Mouse (Mus musculus): ENCODE results near the gene Olfr820. TPM values are rescaled to one million over a fixed set of nuclear protein-coding genes. Genes with fewer than 3 reads are reported as not detected.
"Not testable (repeated sequence)": the region's sequence is repeated elsewhere in the genome, so short reads cannot be mapped to it uniquely, and the experiment has no call there.

The Olfr820 gene
- polyA plus RNA-seq (2012; rRNA removed) = not detected in 2 replicates

DNA sequence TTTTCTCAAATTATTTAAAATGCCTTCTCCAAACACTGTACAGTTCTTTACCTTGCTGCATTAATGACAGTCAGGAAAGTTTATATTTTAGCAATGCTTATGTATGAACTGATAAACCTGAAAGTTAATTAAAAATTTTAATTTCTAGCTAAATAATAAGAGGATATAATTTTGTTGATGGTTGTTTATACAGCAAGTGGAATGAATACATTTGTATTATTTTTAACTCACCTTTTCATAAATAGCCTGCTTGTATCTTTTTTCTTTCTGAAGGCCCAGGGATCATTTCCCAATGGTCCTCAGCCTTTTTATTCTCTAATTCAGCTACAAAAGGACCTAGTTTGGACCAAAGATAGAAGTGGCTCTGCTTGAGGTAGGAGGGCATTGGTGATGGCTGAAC is at the start of gene Olfr820:
Olfr820 (plus strand) TSS at position 301 of the 400 bp plus-strand sequence.
- DNase-seq (ENCODE audit: low read depth in 1 of 2, low spot score in 2 of 2) = no peak
- no peaks in the 10 kb centered on the region for H3K4me1 ChIP-seq (ENCODE audit: control insufficient read depth, insufficient read depth, insufficient read length)
- no peak within 1 kb of the TSS for H3K4me3 ChIP-seq (ENCODE audit: extremely low read depth, insufficient read depth, insufficient read length)

DNA sequence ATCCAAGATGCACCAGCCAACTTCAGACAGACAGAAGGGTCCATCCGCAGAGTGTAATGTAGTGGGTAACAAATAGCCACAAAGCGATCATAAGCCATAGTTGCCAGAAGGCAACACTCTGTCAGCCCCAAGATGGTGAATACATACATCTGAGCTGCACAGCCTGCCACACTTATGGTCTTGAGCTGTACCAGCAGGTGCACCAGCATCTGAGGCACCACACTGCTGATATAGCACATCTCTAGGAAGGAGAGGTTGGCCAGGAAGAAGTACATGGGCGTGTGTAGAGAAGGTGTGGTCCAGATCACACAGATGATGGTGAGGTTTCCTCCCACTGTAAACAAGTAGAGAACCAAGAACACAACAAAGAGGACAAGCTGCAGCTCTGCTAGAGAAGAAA is 46.2 kb upstream of the Olfr820 start:
- not testable (repeated sequence) for H3K27ac ChIP-seq (ENCODE audit: insufficient read depth, low read length); H3K4me1 ChIP-seq (ENCODE audit: control insufficient read depth, insufficient read depth, insufficient read length); H3K36me3 ChIP-seq (ENCODE audit: control insufficient read depth, insufficient read depth, low read length); H3K27me3 ChIP-seq (ENCODE audit: control insufficient read depth, insufficient read depth, low read length); H3K4me3 ChIP-seq (ENCODE audit: extremely low read depth, insufficient read depth, insufficient read length); DNase-seq (ENCODE audit: low read depth in 1 of 2, low spot score in 2 of 2)
- WGBS = 78% methylated on average over 2 of the region's 3 CpGs

More for the DNA sequence above, at the start of gene Olfr820:
- Histone ChIP-seq H3K36me3 (ENCODE audit: control insufficient read depth, insufficient read depth, low read length) (no peaks in the 10 kb centered on the region), H3K27me3 (ENCODE audit: control insufficient read depth, insufficient read depth, low read length) (no peaks in the 10 kb centered on the region), H3K27ac (ENCODE audit: insufficient read depth, low read length) (no peak within 1 kb of the TSS)
- no peak for TF ChIP-seq POLR2A (IDR thresholded peaks at IDR 0.05; ENCODE audit: low read depth, low read length)
- no peak for TF ChIP-seq CTCF (IDR thresholded peaks at IDR 0.05; ENCODE audit: extremely low read depth, insufficient read depth, insufficient read length, insufficient replicate concordance)

DNA sequence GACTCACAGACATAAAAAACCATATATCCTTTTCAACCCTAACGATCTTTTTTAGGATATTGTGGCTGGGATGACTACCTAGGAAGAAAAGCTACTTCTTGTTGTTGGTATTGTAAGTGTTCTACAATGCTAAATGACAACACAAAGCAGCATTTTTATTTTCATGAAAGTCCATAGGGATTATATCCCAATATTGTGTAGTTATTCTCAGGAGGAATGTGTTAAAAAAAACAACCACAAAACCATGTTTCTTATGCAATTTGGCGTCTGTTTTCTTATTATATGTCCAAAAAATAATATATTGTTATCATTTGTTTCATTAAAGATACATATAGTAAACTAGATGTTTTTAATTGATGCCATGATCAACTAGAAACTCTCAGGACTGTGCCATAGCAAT is 45.3 kb upstream of the Olfr820 start, which contains the start of gene Olfr819:
Olfr819 (minus strand) TSS at position 101 of the 400 bp plus-strand sequence.
- not testable (repeated sequence) for H3K4me1 ChIP-seq (ENCODE audit: control insufficient read depth, insufficient read depth, insufficient read length); H3K27ac ChIP-seq (ENCODE audit: insufficient read depth, low read length); DNase-seq (ENCODE audit: low read depth in 1 of 2, low spot score in 2 of 2); H3K27me3 ChIP-seq (ENCODE audit: control insufficient read depth, insufficient read depth, low read length); H3K4me3 ChIP-seq (ENCODE audit: extremely low read depth, insufficient read depth, insufficient read length); H3K36me3 ChIP-seq (ENCODE audit: control insufficient read depth, insufficient read depth, low read length)
- 84% methylated on average over 2 of the region's 2 CpGs for WGBS

GRCm38 (mm10) chr10:129972994-129973393 is 39.4 kb upstream of the Olfr820 start:
- DNase-seq (ENCODE audit: low read depth in 1 of 2, low spot score in 2 of 2); H3K27ac ChIP-seq (ENCODE audit: insufficient read depth, low read length); H3K4me1 ChIP-seq (ENCODE audit: control insufficient read depth, insufficient read depth, insufficient read length); H3K27me3 ChIP-seq (ENCODE audit: control insufficient read depth, insufficient read depth, low read length); H3K36me3 ChIP-seq (ENCODE audit: control insufficient read depth, insufficient read depth, low read length); H3K4me3 ChIP-seq (ENCODE audit: extremely low read depth, insufficient read depth, insufficient read length): not testable (repeated sequence)
- no CpG with 5 or more reads among the region's 3 CpGs for WGBS

DNA sequence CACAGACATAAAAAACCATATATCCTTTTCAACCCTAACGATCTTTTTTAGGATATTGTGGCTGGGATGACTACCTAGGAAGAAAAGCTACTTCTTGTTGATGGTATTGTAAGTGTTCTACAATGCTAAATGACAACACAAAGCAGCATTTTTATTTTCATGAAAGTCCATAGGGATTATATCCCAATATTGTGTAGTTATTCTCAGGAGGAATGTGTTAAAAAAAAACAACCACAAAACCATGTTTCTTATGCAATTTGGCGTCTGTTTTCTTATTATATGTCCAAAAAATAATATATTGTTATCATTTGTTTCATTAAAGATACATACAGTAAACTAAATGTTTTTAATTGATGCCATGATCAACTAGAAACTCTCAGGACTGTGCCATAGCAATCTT is 36.4 kb upstream of the Olfr820 start, which contains the start of gene Olfr247:
Olfr247 (minus strand) TSS at position 101 of the 400 bp plus-strand sequence.
- H3K27me3 ChIP-seq (ENCODE audit: control insufficient read depth, insufficient read depth, low read length); H3K27ac ChIP-seq (ENCODE audit: insufficient read depth, low read length); DNase-seq (ENCODE audit: low read depth in 1 of 2, low spot score in 2 of 2); H3K4me3 ChIP-seq (ENCODE audit: extremely low read depth, insufficient read depth, insufficient read length); H3K36me3 ChIP-seq (ENCODE audit: control insufficient read depth, insufficient read depth, low read length); H3K4me1 ChIP-seq (ENCODE audit: control insufficient read depth, insufficient read depth, insufficient read length): not testable (repeated sequence)
- WGBS = no CpG with 5 or more reads among the region's 2 CpGs

DNA sequence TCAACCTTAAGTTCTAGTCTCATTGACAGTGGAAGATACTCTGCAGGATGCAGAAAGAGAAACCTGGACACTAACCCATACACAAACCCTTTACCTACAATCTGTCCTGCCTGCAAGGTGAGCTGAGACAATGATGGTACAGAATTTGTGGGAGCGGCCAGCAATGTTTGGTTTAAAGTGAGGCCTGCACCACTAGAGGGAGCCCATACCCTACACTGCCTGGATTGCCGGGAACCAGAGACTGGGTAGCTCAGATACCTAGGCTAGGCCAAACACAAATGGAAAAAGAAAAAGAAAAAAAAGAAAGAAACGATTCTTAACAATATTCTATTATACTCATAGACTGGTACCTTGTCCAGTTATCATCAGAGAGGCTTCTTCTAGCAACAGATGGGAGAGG is 30.6 kb upstream of the Olfr820 start:
- H3K27ac ChIP-seq (ENCODE audit: insufficient read depth, low read length); H3K36me3 ChIP-seq (ENCODE audit: control insufficient read depth, insufficient read depth, low read length); H3K4me3 ChIP-seq (ENCODE audit: extremely low read depth, insufficient read depth, insufficient read length); H3K27me3 ChIP-seq (ENCODE audit: control insufficient read depth, insufficient read depth, low read length); H3K4me1 ChIP-seq (ENCODE audit: control insufficient read depth, insufficient read depth, insufficient read length); DNase-seq (ENCODE audit: low read depth in 1 of 2, low spot score in 2 of 2): not testable (repeated sequence)
- WGBS = no CpG with 5 or more reads among the region's 3 CpGs

DNA sequence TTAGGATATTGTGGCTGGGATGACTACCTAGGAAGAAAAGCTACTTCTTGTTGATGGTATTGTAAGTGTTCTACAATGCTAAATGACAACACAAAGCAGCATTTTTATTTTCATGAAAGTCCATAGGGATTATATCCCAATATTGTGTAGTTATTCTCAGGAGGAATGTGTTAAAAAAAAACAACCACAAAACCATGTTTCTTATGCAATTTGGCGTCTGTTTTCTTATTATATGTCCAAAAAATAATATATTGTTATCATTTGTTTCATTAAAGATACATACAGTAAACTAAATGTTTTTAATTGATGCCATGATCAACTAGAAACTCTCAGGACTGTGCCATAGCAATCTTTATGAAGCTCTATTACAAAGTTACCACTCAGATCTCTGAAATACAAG is 27.5 kb upstream of the Olfr820 start, which contains the start of gene Gm10310:
Gm10310 (minus strand) TSS at position 101 of the 400 bp plus-strand sequence.
- H3K27me3 ChIP-seq (ENCODE audit: control insufficient read depth, insufficient read depth, low read length); H3K36me3 ChIP-seq (ENCODE audit: control insufficient read depth, insufficient read depth, low read length); H3K4me1 ChIP-seq (ENCODE audit: control insufficient read depth, insufficient read depth, insufficient read length); H3K4me3 ChIP-seq (ENCODE audit: extremely low read depth, insufficient read depth, insufficient read length); DNase-seq (ENCODE audit: low read depth in 1 of 2, low spot score in 2 of 2); H3K27ac ChIP-seq (ENCODE audit: insufficient read depth, low read length): not testable (repeated sequence)
- no CpG with 5 or more reads among the region's 1 CpGs for WGBS

DNA sequence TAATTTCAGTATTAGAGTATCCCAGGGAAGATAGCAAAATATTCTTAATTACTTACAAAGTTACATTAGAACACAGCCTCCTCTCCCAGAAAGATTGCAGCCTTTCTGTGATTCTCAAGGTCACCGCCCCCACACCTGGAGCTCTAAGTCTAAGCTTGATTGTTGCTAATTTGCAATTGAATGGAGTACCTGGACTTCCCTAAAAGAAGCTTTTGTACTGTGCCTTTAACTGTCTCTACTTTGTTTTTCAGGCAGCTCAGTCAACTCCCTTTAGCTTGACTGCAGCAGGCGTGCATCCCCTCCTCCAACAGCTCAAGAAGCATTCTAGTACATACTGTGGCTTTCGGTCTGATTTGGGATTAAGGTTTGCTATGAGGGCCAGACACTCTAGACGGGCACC is 8.3 kb upstream of the Olfr820 start:
- DNase-seq (ENCODE audit: low read depth in 1 of 2, low spot score in 2 of 2); H3K36me3 ChIP-seq (ENCODE audit: control insufficient read depth, insufficient read depth, low read length); H3K4me1 ChIP-seq (ENCODE audit: control insufficient read depth, insufficient read depth, insufficient read length); H3K27me3 ChIP-seq (ENCODE audit: control insufficient read depth, insufficient read depth, low read length); H3K4me3 ChIP-seq (ENCODE audit: extremely low read depth, insufficient read depth, insufficient read length); H3K27ac ChIP-seq (ENCODE audit: insufficient read depth, low read length): not testable (repeated sequence)
- WGBS = 81% methylated on average over 4 of the region's 4 CpGs

- 84% methylated on average over 4 of the region's 4 CpGs for WGBS
- H3K36me3 ChIP-seq (ENCODE audit: control insufficient read depth, insufficient read depth, low read length); H3K27ac ChIP-seq (ENCODE audit: insufficient read depth, low read length); H3K4me3 ChIP-seq (ENCODE audit: extremely low read depth, insufficient read depth, insufficient read length); H3K4me1 ChIP-seq (ENCODE audit: control insufficient read depth, insufficient read depth, insufficient read length); H3K27me3 ChIP-seq (ENCODE audit: control insufficient read depth, insufficient read depth, low read length); DNase-seq (ENCODE audit: low read depth in 1 of 2, low spot score in 2 of 2): not testable (repeated sequence)
Measured at GRCm38 (mm10) chr10:130005366-130005765, 7.1 kb upstream of the Olfr820 start.

All from spleen, adult 2 months (tissue).